Mouse (Mus musculus) lung, embryonic 14.5 days (tissue): ENCODE data around the gene Gm38394. TPM values are rescaled to one million over a fixed set of nuclear protein-coding genes. Genes with fewer than 3 reads are reported as not detected.
A peak's percentile ranks its signal among the peaks of the same experiment; 100 is the strongest.

ENCODE experiments used
- ATAC-seq: fragments of 200-750 bp; cut with Nextera tagmentation; 2 replicates; pipeline ENCODE4 v1.8.0; 2017; ENCODE audit warnings: mild to moderate bottlenecking, moderate TSS enrichment, moderate library complexity; ENCODE audit not compliant: insufficient read depth
- DNase-seq: peaks from one replicate; pipeline ENCODE4 v3.0.0-alpha.2; 2015
- H3K27ac ChIP-seq: fragments of 300-500 bp; sonication (generic); 2 replicates; pipeline ENCODE4 v1.5.1; 2014; ENCODE audit warnings: low read depth, mild to moderate bottlenecking, moderate library complexity
- H3K27me3 ChIP-seq: fragments of 300-500 bp; sonication (generic); 2 replicates; pipeline ENCODE4 v1.6.1; 2014; ENCODE audit warnings: low read length, control low read depth; ENCODE audit not compliant: insufficient read depth
- H3K36me3 ChIP-seq: fragments of 300-500 bp; sonication (generic); 2 replicates; pipeline ENCODE4 v1.6.1; 2014; ENCODE audit warnings: control low read depth; ENCODE audit not compliant: insufficient read depth
- H3K4me1 ChIP-seq: fragments of 300-500 bp; sonication (generic); 2 replicates; pipeline ENCODE4 v1.6.1; 2014; ENCODE audit warnings: antibody characterized with exemption, control low read depth; ENCODE audit not compliant: insufficient read depth
- H3K4me2 ChIP-seq: fragments of 300-500 bp; sonication (generic); 2 replicates; pipeline ENCODE4 v1.6.1; 2014; ENCODE audit warnings: mild to moderate bottlenecking
- H3K4me3 ChIP-seq: fragments of 300-500 bp; sonication (generic); 2 replicates; pipeline ENCODE4 v1.5.1; 2014; ENCODE audit warnings: low read depth, low read length
- H3K9ac ChIP-seq: fragments of 300-500 bp; sonication (generic); 2 replicates; pipeline ENCODE4 v1.6.1; 2014
- H3K9me3 ChIP-seq: fragments of 300-500 bp; sonication (generic); 2 replicates; pipeline ENCODE4 v1.6.1; 2016; ENCODE audit warnings: low read depth, low read length, control low read depth
- CTCF ChIP-seq: IDR thresholded peaks from 2 replicates; pipeline ENCODE4 v1.5.1; 2016; ENCODE audit warnings: antibody characterized with exemption, low read depth
- WGBS: fragments of 180-500 bp; shearing (Covaris S2); extraction: QIAGEN DNeasy Blood & Tissue Kit; methylation state at CpG from one replicate; pipeline ENCODE4 v1.1.7; 2014; 5-methylcytosine and 5-hydroxymethylcytosine counted together
- polyA plus RNA-seq: library from polyadenylated mRNA; unstranded; fragments of >200 nt; fragmentation: Nextera tagmentation; extraction: Ambion mirVana; gene quantifications from 2 replicates; pipeline ENCODE4 v1.2.1, GENCODE M21; 2014

Gm38394 gene
- polyA plus RNA-seq, 1 experiment from 2014 or later, result 11.9 TPM

DNA sequence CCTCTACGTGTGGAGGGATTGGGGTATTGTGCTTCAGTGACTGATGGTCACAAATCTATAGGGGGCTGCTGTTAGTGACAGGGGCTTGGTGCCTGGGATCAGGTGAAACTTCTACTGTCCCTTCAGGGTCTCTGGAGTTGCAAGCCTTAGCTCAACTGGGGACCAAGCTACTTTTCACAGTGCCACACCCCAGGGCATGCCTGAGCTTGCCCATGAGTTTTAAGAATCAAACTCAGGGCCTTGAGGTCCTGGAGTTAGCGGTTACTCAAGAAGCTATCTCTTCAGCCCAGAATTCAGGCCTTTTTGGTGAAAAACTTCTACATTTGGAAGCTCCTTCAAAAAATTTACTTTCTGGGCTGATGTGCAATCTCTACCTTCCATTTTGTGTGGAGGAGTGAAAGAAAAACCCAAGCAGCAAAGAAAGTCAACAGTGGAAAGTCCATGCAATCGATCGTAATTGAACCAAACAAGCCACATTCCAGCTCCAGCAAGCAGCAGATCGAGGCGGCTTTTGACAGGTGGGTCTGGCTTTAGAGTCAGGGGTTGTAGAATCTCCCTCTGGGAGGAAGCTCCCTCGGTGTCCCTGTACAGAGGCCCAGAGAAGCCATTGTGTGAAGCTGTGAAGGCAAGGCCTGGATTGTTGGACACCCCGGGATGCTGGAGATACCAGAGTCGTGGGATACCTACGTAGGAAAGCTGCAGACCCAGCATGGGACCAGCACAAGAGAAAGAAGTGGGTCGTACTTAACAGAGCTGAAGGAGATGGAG lies 3.3 kb upstream of the Gm38394 start:
- H3K9me3 ChIP-seq, result no peaks in the 10 kb centered on the region
- 67% methylated on average over 11 of the region's 11 CpGs for WGBS
- H3K36me3 ChIP-seq, result peaks cover 6% of the 10 kb centered on the region; the same call in 1 of the 2 replicates
- peaks cover 6% of the 10 kb centered on the region for H3K4me1 ChIP-seq
- H3K4me2 ChIP-seq, result no peak overlapping the region
- no peak overlapping the region for H3K9ac ChIP-seq
- TF ChIP-seq CTCF, result no peak
- no peak for ATAC-seq
- H3K27me3 ChIP-seq, result no peaks in the 10 kb centered on the region
- H3K4me3 ChIP-seq, result no peak overlapping the region
- no peak overlapping the region for H3K27ac ChIP-seq
- DNase-seq, result no peak

DNA sequence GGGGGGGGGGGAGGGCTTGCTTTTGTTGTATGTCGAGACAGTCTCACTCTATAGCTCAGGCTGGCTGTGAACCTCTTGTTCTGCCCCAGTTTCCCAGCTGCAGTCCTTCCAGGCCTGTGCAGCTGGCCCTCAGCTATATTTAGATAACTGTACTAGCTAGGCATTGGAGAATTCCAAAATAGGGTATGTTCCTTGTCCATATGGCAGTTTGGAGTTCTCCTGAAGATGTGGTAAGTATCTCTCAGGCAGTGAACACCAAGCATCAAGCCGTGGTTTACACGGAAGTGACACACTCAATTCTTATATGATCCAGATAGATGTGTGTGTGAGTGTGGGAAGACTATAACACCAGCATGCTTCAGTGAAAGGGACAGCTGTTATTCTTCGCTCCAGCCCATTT lies 2.3 kb upstream of the Gm38394 start:
- H3K27ac ChIP-seq, result peak overlapping the region; percentile 26
- H3K9me3 ChIP-seq, result no peaks in the 10 kb centered on the region
- no peak overlapping the region for H3K4me3 ChIP-seq
- H3K4me1 ChIP-seq, result peaks cover 16% of the 10 kb centered on the region
- TF ChIP-seq CTCF, result no peak
- H3K27me3 ChIP-seq, result no peaks in the 10 kb centered on the region
- H3K36me3 ChIP-seq, result peaks cover 14% of the 10 kb centered on the region
- ATAC-seq, result no peak
- WGBS, result 42% methylated on average over 4 of the region's 4 CpGs
- no peak overlapping the region for H3K9ac ChIP-seq
- H3K4me2 ChIP-seq, result no peak overlapping the region
- peak; percentile 32 for DNase-seq

DNA sequence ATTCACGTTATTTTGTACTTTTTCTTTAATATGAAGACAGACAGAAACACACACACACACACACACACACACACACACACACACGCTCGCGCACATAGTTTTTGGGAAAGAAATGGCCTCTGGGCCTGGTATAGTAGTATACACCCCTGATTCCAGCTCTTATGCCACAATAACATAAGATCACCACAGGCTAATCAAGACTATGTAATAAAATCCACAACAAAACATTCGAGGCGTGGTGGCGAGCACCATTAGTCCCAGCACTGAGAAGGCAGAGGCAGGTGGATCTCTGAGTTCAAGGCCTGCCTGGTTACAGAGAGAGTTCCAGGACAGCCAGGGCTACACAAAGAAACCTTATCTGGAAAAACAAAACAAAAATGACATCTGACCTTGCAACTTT lies 1.8 kb upstream of the Gm38394 start:
- Histone ChIP-seq H3K4me2 (no peak overlapping the region), H3K9ac (no peak overlapping the region), H3K9me3 (no peaks in the 10 kb centered on the region), H3K4me1 (peaks cover 16% of the 10 kb centered on the region), H3K4me3 (no peak overlapping the region), H3K27ac (0 out of 2 replicates have a peak overlapping the region, but pooled peaks have one; percentile 24), H3K36me3 (peaks cover 19% of the 10 kb centered on the region), H3K27me3 (no peaks in the 10 kb centered on the region)
- WGBS, result 96% methylated on average over 7 of the region's 7 CpGs
- no peak for DNase-seq
- ATAC-seq, result no peak
- TF ChIP-seq CTCF, result no peak

DNA sequence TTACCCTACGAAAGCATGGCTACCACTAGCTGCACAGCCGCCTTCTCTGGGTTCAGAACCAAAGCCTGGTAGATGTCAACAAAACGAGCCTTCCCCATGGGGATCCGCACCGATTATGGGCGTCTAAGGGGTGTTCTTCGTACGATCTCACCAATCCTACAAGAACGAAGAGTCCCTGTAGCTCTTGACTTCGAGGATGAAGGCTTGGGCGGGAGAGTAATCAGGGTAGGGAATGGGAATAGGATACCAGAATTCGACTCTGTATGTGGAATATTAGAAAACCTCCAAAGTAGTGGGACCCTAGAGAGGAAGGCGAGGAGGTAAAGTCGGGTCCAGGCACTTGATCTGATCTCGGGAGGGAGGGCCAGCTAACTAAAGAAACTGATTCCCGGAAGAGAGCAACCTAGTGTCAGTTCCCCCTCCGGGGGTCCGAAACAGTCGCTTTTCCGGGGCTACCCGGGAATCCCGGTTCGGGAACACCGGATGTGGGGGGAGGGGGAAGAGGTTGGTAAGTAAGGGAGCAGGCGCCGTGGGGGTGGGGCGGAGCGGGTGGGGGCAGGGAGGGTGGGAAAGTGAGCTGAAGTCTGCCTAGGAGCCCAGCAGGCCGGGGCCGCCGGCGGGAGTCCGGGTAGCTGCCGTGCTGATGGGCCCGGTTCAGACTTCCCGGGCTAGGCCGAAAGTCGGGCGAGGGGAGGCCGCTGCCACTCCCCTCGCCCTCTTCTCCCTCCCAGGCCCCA lies 484 bp downstream of the Gm38394 start, which contains the start of gene Zbed6:
Zbed6 (minus strand) TSS at position 420 of the 737 bp plus-strand sequence.
- under 1% methylated on average over 41 of the region's 41 CpGs for WGBS
- peaks cover 25% of the 10 kb centered on the region for H3K4me1 ChIP-seq
- DNase-seq (peak; percentile 80), ATAC-seq (peak; percentile 78)
- no peak for TF ChIP-seq CTCF
- peak within 1 kb of the TSS; percentile 94 for H3K4me2 ChIP-seq
- peaks cover 38% of the 10 kb centered on the region for H3K36me3 ChIP-seq
- peak within 1 kb of the TSS; percentile 96 for H3K27ac ChIP-seq
- no peaks in the 10 kb centered on the region for H3K9me3 ChIP-seq
- peak within 1 kb of the TSS; percentile 92 for H3K9ac ChIP-seq
- H3K27me3 ChIP-seq, result no peaks in the 10 kb centered on the region
- peak within 1 kb of the TSS; percentile 81 for H3K4me3 ChIP-seq

DNA sequence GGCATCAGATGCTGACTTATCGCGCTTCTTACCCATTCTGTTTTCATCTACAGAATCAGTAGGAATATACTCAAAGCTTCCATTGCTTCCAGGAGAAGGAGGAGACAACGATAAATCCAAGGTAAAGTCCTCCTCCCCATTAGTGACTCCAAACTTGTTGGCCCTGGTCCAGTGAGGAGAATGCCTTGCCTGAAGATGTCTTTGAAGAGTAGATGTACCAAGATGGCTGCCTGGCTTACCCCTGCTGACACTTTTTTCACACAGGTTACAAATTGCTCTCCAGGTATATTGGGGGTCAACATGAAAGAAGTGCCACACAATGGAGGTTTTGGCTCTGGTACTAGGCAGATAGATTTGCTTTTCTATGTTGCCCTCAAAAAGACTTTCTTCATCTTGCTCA lies 2.2 kb downstream of the Gm38394 start:
- H3K4me1 ChIP-seq, result peaks cover 25% of the 10 kb centered on the region
- no peak overlapping the region for H3K27ac ChIP-seq
- no peak for TF ChIP-seq CTCF
- no peak overlapping the region for H3K4me3 ChIP-seq
- H3K4me2 ChIP-seq, result peak overlapping the region; percentile 94
- peaks cover 40% of the 10 kb centered on the region for H3K36me3 ChIP-seq
- 72% methylated on average over 3 of the region's 3 CpGs for WGBS
- H3K27me3 ChIP-seq, result no peaks in the 10 kb centered on the region
- no peak for ATAC-seq
- no peaks in the 10 kb centered on the region for H3K9me3 ChIP-seq
- peak; percentile 16 for DNase-seq
- H3K9ac ChIP-seq, result no peak overlapping the region

DNA sequence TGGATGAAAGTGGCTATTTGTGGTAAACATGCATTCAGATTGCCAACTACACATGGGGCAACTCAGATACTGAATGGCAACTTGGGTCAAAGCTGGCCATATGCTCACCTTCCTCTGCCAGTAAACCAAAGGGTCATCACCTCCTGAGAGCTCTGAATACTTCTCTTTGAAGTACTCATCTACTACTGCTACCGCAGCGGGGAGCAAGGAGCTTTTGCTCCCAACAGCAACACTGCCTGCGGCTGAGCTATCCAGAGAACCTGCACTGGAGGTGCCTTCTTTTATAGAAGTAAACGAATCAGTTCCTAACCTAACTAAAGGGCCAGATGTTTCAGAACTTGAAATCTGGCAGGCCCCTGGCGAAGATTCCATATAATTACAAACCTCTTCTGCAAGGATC lies 4.3 kb downstream of the Gm38394 start:
- H3K4me3 ChIP-seq, result no peak overlapping the region
- no peaks in the 10 kb centered on the region for H3K9me3 ChIP-seq
- no peaks in the 10 kb centered on the region for H3K27me3 ChIP-seq
- DNase-seq, result no peak
- no peak for TF ChIP-seq CTCF
- H3K4me1 ChIP-seq, result peaks cover 25% of the 10 kb centered on the region
- peaks cover 49% of the 10 kb centered on the region for H3K36me3 ChIP-seq
- no peak for ATAC-seq
- peak overlapping the region; percentile 5; the same call in 1 of the 2 replicates for H3K4me2 ChIP-seq
- H3K9ac ChIP-seq, result no peak overlapping the region
- WGBS, result 51% methylated on average over 5 of the region's 5 CpGs
- H3K27ac ChIP-seq, result no peak overlapping the region

DNA sequence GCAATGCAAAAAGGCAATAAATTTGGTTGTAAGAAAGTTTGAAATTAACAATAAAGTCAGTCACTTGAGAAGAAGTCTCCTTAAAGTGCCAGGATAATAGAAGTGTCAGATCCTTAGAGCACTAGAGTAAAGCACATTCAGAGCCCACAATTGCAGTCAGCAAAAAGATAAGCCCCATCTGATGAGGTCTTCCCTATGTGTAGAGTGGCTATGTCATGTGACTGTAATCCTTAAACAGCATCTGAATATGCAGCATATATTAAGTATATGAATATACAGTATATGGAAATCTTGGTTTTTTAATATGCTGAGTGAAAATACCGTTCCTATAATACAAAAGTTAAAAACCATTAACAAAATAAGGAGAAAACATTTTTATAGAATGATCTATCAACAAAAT lies 8.1 kb downstream of the Gm38394 start:
- no peaks in the 10 kb centered on the region for H3K27me3 ChIP-seq
- H3K36me3 ChIP-seq, result peaks cover 49% of the 10 kb centered on the region
- no peak overlapping the region for H3K4me3 ChIP-seq
- H3K4me2 ChIP-seq, result no peak overlapping the region
- H3K9ac ChIP-seq, result no peak overlapping the region
- no peak overlapping the region for H3K27ac ChIP-seq
- 90% methylated on average over 1 of the region's 1 CpGs for WGBS
- ATAC-seq (no peak), DNase-seq (no peak)
- TF ChIP-seq CTCF, result no peak
- H3K9me3 ChIP-seq, result no peaks in the 10 kb centered on the region
- H3K4me1 ChIP-seq, result peaks cover 9% of the 10 kb centered on the region; the same call in 1 of the 2 replicates
